Mouse (Mus musculus): ENCODE data around the gene Mthfs. TPM values are rescaled to one million over a fixed set of nuclear protein-coding genes. Genes with fewer than 3 reads are reported as not detected.
"Not testable (repeated sequence)": the region's sequence is repeated elsewhere in the genome, so short reads cannot be mapped to it uniquely, and the experiment has no call there.

Mthfs gene
- polyA plus RNA-seq (2015; fragmentation: Nextera tagmentation; extraction: Ambion mirVana), result 24.9 and 31.3 TPM in 2 replicates

GRCm38 (mm10) chr9:89210353-89211064 is at the start of gene Mthfs:
Mthfs (plus strand) TSS chr9:89210676.
- Histone ChIP-seq H3K9ac (peak within 1 kb of the TSS; percentile 43; the same call in 1 of the 2 replicates), H3K4me3 (peak within 1 kb of the TSS; percentile 39), H3K4me2 (replicated peaks) (peak within 1 kb of the TSS; percentile 57)
- 32% methylated on average over 9 of the region's 12 CpGs for WGBS
- not testable (repeated sequence) for H3K9me3 ChIP-seq, H3K36me3 ChIP-seq, H3K27me3 ChIP-seq, H3K27ac ChIP-seq, H3K4me1 ChIP-seq
- ATAC-seq (ENCODE audit: low FRiP score, low read depth), result peak; percentile 50

- not testable (repeated sequence) for H3K27ac ChIP-seq; ATAC-seq (ENCODE audit: low FRiP score, low read depth); H3K4me1 ChIP-seq; H3K9ac ChIP-seq; H3K4me3 ChIP-seq; H3K36me3 ChIP-seq; H3K27me3 ChIP-seq; H3K4me2 ChIP-seq (replicated peaks); H3K9me3 ChIP-seq
Measured at GRCm38 (mm10) chr9:89172539-89172938, 37.9 kb upstream of the Mthfs start.

- WGBS, result 28% methylated on average over 2 of the region's 3 CpGs
- H3K4me3 ChIP-seq, result not testable (repeated sequence)
Measured at GRCm38 (mm10) chr9:89178833-89179232, 31.6 kb upstream of the Mthfs start.

GRCm38 (mm10) chr9:89179469-89179868 is 31.0 kb upstream of the Mthfs start:
- ATAC-seq (ENCODE audit: low FRiP score, low read depth); H3K4me2 ChIP-seq (replicated peaks); H3K9me3 ChIP-seq; H3K27me3 ChIP-seq; H3K4me3 ChIP-seq; H3K27ac ChIP-seq; H3K9ac ChIP-seq; H3K4me1 ChIP-seq; H3K36me3 ChIP-seq: not testable (repeated sequence)
- 71% methylated on average over 4 of the region's 4 CpGs for whole genome bisulfite sequencing

More at GRCm38 (mm10) chr9:89178833-89179232, 31.6 kb upstream of the Mthfs start:
- H3K4me2 ChIP-seq (replicated peaks); ATAC-seq (ENCODE audit: low FRiP score, low read depth); H3K36me3 ChIP-seq; H3K27ac ChIP-seq; H3K9ac ChIP-seq; H3K27me3 ChIP-seq; H3K9me3 ChIP-seq; H3K4me1 ChIP-seq: not testable (repeated sequence)

DNA sequence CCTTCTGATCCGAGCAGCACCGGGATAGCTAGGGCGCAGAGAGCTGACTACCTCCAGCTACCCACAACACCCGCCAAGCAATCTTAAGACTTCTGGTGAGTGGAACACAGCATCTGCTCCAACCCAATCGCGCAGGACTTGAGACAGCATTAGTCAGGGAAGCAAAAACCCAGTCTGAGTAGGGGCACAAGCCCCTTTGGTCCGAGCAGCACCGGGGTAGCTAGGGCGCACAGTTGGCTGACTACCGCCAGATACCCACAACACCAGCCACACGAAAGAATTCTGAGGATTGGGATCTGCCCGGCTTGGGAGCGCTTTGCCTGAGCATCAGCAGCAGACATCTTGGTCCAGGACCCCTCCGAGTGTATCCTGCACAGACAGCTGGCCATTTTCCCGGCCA is 23.5 kb upstream of the Mthfs start:
- H3K27me3 ChIP-seq; H3K4me3 ChIP-seq; ATAC-seq (ENCODE audit: low FRiP score, low read depth); H3K9me3 ChIP-seq; H3K27ac ChIP-seq; H3K4me2 ChIP-seq (replicated peaks); H3K9ac ChIP-seq; H3K36me3 ChIP-seq; H3K4me1 ChIP-seq: not testable (repeated sequence)
- WGBS, result 80% methylated on average over 15 of the region's 15 CpGs

DNA sequence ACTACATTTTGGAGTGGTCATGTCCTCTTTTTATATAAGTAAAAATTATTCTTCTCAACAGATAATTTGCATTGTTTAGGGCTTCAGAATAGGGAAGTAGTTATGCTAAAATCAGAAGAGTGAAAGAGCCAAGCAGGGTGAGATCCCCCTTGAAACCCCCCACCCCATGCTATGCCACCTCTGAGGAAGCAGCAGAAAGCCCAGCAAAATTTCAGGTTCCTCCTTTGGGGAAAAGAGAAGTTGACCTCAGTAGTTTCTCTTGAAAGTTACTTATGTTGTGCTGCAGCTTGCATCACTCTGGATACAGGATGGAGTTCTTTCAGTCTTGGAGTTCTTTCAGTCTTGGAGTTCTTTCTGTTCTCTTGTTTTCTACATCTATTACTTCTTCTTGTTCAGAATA is 15.0 kb upstream of the Mthfs start:
- H3K9ac ChIP-seq; ATAC-seq (ENCODE audit: low FRiP score, low read depth); H3K4me2 ChIP-seq (replicated peaks); H3K4me3 ChIP-seq; H3K9me3 ChIP-seq; H3K27ac ChIP-seq; H3K4me1 ChIP-seq; H3K27me3 ChIP-seq; H3K36me3 ChIP-seq: not testable (repeated sequence)

GRCm38 (mm10) chr9:89197509-89197908 is 13.0 kb upstream of the Mthfs start:
- H3K4me1 ChIP-seq; H3K36me3 ChIP-seq; H3K4me2 ChIP-seq (replicated peaks); H3K9ac ChIP-seq; H3K27me3 ChIP-seq; ATAC-seq (ENCODE audit: low FRiP score, low read depth); H3K4me3 ChIP-seq; H3K9me3 ChIP-seq; H3K27ac ChIP-seq: not testable (repeated sequence)
- WGBS, result 58% methylated on average over 1 of the region's 1 CpGs

DNA sequence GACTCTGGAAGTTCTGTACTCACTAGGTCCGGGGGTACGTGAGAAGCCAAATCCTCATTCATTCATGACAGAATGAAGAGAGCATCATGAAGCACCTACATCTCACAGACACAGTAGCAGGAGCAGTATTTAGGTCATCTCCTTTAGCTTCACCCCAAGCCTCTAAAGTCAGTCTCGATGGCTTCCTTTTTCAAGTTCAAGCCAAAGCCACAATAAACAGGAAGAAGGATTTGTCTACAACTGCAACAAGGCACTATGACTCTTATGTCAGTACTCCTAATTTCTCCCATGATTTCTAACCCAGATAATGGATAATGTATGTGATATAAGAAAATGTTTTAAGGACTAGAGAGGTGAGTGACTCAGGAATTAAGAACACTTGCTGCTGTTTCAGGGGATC is 12.1 kb upstream of the Mthfs start:
- H3K9ac ChIP-seq; ATAC-seq (ENCODE audit: low FRiP score, low read depth); H3K4me3 ChIP-seq; H3K27ac ChIP-seq; H3K4me1 ChIP-seq; H3K36me3 ChIP-seq; H3K9me3 ChIP-seq; H3K4me2 ChIP-seq (replicated peaks); H3K27me3 ChIP-seq: not testable (repeated sequence)
- 87% methylated on average over 3 of the region's 3 CpGs for WGBS

DNA sequence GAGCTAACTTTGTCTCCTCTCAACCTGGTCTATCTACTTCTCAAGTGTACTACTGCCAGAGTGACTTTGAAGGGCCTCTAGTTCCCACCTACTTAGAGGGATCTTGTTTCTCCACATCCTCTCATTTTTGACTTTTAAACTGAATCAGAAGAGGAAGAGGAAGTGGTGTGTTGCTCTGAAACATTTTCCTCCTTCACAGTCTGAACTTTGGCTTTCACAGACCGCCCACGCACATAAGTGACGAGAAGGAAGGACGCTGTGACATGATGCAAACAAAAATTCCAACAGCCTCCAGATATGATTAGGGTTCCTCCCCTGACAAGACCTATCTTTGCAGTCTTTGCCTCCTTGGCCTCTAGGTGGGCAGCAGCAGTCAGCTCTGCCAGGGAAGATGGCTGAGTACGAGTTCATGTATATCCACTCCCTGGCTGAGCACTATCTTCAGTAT is 11.5 kb upstream of the Mthfs start, which contains the start of the genes Bcl2a1b and Gm29094:
TSS of gene Bcl2a1b (plus strand) at position 241 of the 448 bp plus-strand sequence.
TSS of gene Gm29094 (plus strand) at position 411 of the 448 bp plus-strand sequence.
- not testable (repeated sequence) for H3K27me3 ChIP-seq; H3K4me3 ChIP-seq; H3K9ac ChIP-seq; H3K27ac ChIP-seq; H3K9me3 ChIP-seq; H3K36me3 ChIP-seq; H3K4me2 ChIP-seq (replicated peaks); H3K4me1 ChIP-seq; ATAC-seq (ENCODE audit: low FRiP score, low read depth)
- 83% methylated on average over 5 of the region's 5 CpGs for WGBS

- ATAC-seq (ENCODE audit: low FRiP score, low read depth); H3K9me3 ChIP-seq; H3K4me1 ChIP-seq; H3K27me3 ChIP-seq; H3K27ac ChIP-seq; H3K4me2 ChIP-seq (replicated peaks); H3K36me3 ChIP-seq; H3K4me3 ChIP-seq; H3K9ac ChIP-seq: not testable (repeated sequence)
Measured at GRCm38 (mm10) chr9:89202256-89202655, 8.2 kb upstream of the Mthfs start.

DNA sequence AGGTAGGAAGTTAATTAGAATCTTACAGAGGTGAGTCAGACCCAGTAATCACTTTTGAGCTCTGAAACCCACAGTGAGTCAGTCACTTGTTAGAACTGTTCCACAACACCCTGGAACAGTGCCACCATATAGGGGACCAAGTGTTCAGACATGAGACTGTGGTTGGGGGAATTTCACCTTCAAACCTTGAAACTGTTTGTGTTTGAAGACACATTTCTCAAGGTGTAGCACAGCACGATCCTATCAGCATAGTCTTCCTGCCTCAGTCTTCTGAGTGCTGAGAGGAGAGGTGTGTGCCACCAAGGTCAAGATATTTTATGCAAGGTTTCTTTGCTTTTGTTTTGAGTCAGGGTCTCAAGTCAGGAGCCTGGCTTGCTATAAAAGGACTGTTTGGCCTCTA is 1.5 kb upstream of the Mthfs start:
- H3K27ac ChIP-seq; H3K9ac ChIP-seq; H3K9me3 ChIP-seq; H3K4me1 ChIP-seq; H3K36me3 ChIP-seq; H3K4me2 ChIP-seq (replicated peaks); H3K4me3 ChIP-seq; H3K27me3 ChIP-seq; ATAC-seq (ENCODE audit: low FRiP score, low read depth): not testable (repeated sequence)
- WGBS, result 75% methylated on average over 1 of the region's 1 CpGs

DNA sequence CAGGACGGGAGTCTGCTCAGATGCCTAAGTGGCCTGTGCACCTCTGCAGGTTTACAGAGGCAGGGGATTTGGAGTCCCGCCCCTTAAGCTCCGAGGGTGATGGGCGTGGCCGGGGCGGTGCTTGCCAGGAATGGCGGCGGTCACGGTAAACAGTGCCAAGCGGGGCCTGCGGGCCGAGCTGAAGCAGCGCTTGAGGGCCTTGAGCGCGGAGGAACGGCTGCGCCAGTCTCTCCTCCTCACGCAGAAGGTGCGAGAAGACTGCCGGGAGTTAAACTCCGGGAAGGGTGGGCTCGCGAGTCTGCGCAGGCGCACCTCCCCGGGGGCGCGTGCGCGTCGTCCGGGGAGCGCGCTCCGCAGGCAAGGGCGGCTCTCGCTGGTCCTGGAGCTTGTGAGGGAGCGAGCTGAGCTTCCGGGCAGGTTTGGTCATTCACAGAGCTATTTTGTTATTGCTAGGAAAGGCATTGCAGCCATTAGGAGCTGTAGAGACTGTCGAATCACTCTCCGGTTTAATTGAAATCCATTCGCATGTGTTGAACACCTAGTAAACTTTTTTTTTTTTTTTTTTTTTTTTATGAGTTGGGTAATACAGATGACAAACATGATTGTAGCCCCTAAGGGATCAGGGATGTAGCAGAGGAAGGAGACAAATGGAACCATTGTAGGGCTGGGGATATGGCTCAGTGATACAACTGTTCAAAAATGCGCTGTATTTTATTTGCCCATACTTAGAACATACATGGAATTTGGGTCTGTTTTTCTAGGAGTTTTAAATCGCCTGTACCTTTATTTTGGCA is 786 bp downstream of the Mthfs start:
- ATAC-seq (ENCODE audit: low FRiP score, low read depth), result peak; percentile 97
- WGBS, result 4% methylated on average over 16 of the region's 44 CpGs
- H3K27me3 ChIP-seq, result not testable (repeated sequence)

More for the DNA sequence above, 786 bp downstream of the Mthfs start:
- not testable (repeated sequence) for H3K9me3 ChIP-seq, H3K36me3 ChIP-seq, H3K9ac ChIP-seq, H3K4me1 ChIP-seq, H3K27ac ChIP-seq
- H3K4me3 ChIP-seq, result peak overlapping the region; percentile 39
- peak overlapping the region; percentile 57 for H3K4me2 ChIP-seq (replicated peaks)
